Mouse (Mus musculus) ES-E14 (cell line): ENCODE data around the gene Fcrl5.
A peak's percentile ranks its signal among the peaks of the same experiment; 100 is the strongest.

ENCODE experiments used
- CHD2 ChIP-seq: IDR thresholded peaks from 2 replicates; pipeline ENCODE4 v1.6.1; 2014; ENCODE audit warnings: mild to moderate bottlenecking, low read depth, low read length, inconsistent platforms
- MAFK ChIP-seq: IDR thresholded peaks from 2 replicates; pipeline ENCODE4 v1.6.1; 2014; ENCODE audit warnings: mild to moderate bottlenecking, low read depth, low read length, inconsistent platforms; ENCODE audit not compliant: insufficient read depth
- ZC3H11A ChIP-seq: IDR thresholded peaks from 2 replicates; pipeline ENCODE4 v1.6.1; 2012; ENCODE audit warnings: low read depth, mild to moderate bottlenecking, inconsistent platforms, low read length, borderline replicate concordance
- ZNF384 ChIP-seq: IDR thresholded peaks from 2 replicates; pipeline ENCODE4 v1.6.1; 2012; ENCODE audit warnings: low read depth, low read length, inconsistent platforms

DNA sequence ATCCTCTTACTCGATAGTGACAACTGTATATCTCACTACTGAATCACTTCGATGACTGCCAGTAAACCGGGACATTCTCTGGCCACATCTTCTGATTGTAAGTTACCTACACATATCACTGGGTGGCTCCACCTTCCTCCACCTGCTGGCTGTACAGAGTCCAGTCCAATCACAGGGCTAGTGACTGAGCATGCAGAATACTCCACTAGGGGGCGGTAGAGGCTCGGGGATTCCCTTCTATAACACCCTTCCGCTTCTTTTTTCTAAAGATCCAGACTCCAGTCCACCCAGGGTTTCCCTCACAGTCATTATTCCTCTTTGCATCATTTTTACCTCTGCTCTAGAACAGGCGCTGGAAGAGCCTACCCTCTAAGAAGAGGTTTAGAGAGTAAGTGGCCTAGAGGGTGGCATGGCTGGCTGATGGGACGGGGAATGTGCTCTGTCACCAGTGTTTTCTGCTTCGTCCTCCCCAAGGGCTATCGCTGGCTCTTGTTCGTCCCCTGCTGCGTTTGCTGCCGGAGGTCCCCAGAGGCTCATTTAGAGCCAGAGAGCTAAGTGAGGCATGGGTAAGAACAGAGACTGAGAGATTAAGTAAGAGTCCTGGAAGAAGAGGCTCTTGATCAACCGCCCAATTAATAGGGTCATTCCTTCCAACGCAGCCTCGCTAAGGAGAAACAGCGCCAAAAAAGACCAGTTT, 72.8 kb downstream of the Fcrl5 start:
- peak; percentile 80; the same call in 1 of the 2 replicates for TF ChIP-seq ZC3H11A
- TF ChIP-seq CHD2 = no peak
- no peak for TF ChIP-seq ZNF384
- TF ChIP-seq MAFK = no peak
